Mouse (Mus musculus) c-Kit-negative CD71-positive TER-119-positive erythroid progenitor cells, embryonic 14.5 days (primary cell): ENCODE results near the gene Map1s.
"Not testable (repeated sequence)": the region's sequence is repeated elsewhere in the genome, so short reads cannot be mapped to it uniquely, and the experiment has no call there.

Source experiments
- DNase-seq: peaks from one replicate; pipeline ENCODE4 v3.0.0-alpha.2; 2013; ENCODE audit warnings: low read depth, low spot score

The Map1s gene

GRCm38 (mm10) chr8:70878178-70878577 lies 27.6 kb upstream of the Map1s start:
- DNase-seq: no peak

GRCm38 (mm10) chr8:70879500-70879899 lies 26.2 kb upstream of the Map1s start:
- DNase-seq: no peak

- no peak for DNase-seq
Observed at GRCm38 (mm10) chr8:70880126-70880525, 25.6 kb upstream of the Map1s start.

- DNase-seq: no peak
Observed at GRCm38 (mm10) chr8:70880546-70880945, 25.2 kb upstream of the Map1s start.

- DNase-seq: no peak
Observed at GRCm38 (mm10) chr8:70884186-70884585, 21.5 kb upstream of the Map1s start.

- no peak for DNase-seq
Observed at GRCm38 (mm10) chr8:70884683-70885082, 21.0 kb upstream of the Map1s start.

- DNase-seq: no peak
Observed at GRCm38 (mm10) chr8:70885612-70886011, 20.1 kb upstream of the Map1s start.

GRCm38 (mm10) chr8:70887669-70888068 lies 18.1 kb upstream of the Map1s start:
- DNase-seq: peak; percentile 60

- no peak for DNase-seq
Observed at GRCm38 (mm10) chr8:70890656-70891055, 15.1 kb upstream of the Map1s start.

- DNase-seq: no peak
Observed at GRCm38 (mm10) chr8:70891356-70891755, 14.4 kb upstream of the Map1s start.

GRCm38 (mm10) chr8:70892022-70892895 lies 13.5 kb upstream of the Map1s start, which contains the start of gene Slc5a5:
Gene Slc5a5, minus strand, starts transcription at chr8:70892757.
- no peak for DNase-seq

GRCm38 (mm10) chr8:70892896-70893655 lies 12.7 kb upstream of the Map1s start:
- no peak for DNase-seq

GRCm38 (mm10) chr8:70893656-70894384 lies 11.9 kb upstream of the Map1s start:
- peak; percentile 61 for DNase-seq

GRCm38 (mm10) chr8:70894385-70894720 lies 11.4 kb upstream of the Map1s start:
- no peak for DNase-seq

- no peak for DNase-seq
Observed at GRCm38 (mm10) chr8:70894771-70895545, 10.8 kb upstream of the Map1s start.

GRCm38 (mm10) chr8:70895571-70896259 lies 10.0 kb upstream of the Map1s start:
- DNase-seq: not testable (repeated sequence)

- no peak for DNase-seq
Observed at GRCm38 (mm10) chr8:70896316-70897020, 9.3 kb upstream of the Map1s start.

- peak; percentile 98 for DNase-seq
Observed at GRCm38 (mm10) chr8:70897021-70897680, 8.6 kb upstream of the Map1s start, which contains the start of gene Rpl18a. Gene Rpl18a, minus strand, starts transcription at chr8:70897412.

- DNase-seq: peak; percentile 75
Observed at GRCm38 (mm10) chr8:70897681-70898413, 7.9 kb upstream of the Map1s start.
